23 mouse cellular contexts compared by ENCODE assay signal in genomic region chr17:11187356-11187755, GRCm38 (mm10).
"Had no signal": no experiment of that assay in that cellular context is flagged by ENCODE, and none has a peak within 500 bp of the region (broad histone marks: within the 10 kb centered on the region; RNA-seq: fewer than 3 reads in every experiment).

No protein-coding gene starts in this region.

- H3K4me3 ChIP-seq: gastrocnemius, adult 2 months; heart, adult 2 months; heart, embryonic 13.5 days; heart, embryonic 15.5 days; hindbrain, embryonic 10.5 days; hindbrain, embryonic 12.5 days; intestine, embryonic 15.5 days; layer of hippocampus, adult 2 months; left cerebral cortex, adult 2 months; limb, embryonic 10.5 days; limb, embryonic 12.5 days; liver, embryonic 13.5 days; liver, embryonic 15.5 days had no signal

- DNase-seq: gastrocnemius, adult 2 months; gastrocnemius, postnatal 10 days; gastrocnemius, postnatal 25 days; heart, adult 2 months; heart, postnatal 14 days; heart, postnatal 4 days; kidney, adult 8-10 months; kidney, postnatal 4 days; liver; liver, embryonic 13.5 days; liver, postnatal 0 days had no signal

- H3K4me1 ChIP-seq: heart, embryonic 13.5 days; heart, embryonic 15.5 days; hindbrain, embryonic 10.5 days; hindbrain, embryonic 12.5 days; intestine, embryonic 15.5 days; limb, embryonic 10.5 days; limb, embryonic 12.5 days; liver, embryonic 13.5 days; liver, embryonic 15.5 days had no signal

- H3K27me3 ChIP-seq: heart, embryonic 13.5 days; heart, embryonic 15.5 days; hindbrain, embryonic 12.5 days; intestine, embryonic 15.5 days; limb, embryonic 12.5 days; liver, embryonic 13.5 days; liver, embryonic 15.5 days had no signal

- H3K27ac ChIP-seq: gastrocnemius, adult 2 months; heart, adult 2 months; heart, embryonic 13.5 days; heart, embryonic 15.5 days; hindbrain, embryonic 10.5 days; hindbrain, embryonic 12.5 days; hindbrain, embryonic 14.5 days; intestine, embryonic 15.5 days; kidney, postnatal 0 days; layer of hippocampus, adult 2 months; left cerebral cortex, adult 2 months; limb, embryonic 10.5 days; limb, embryonic 12.5 days; liver, embryonic 13.5 days; liver, embryonic 15.5 days had no signal

- H3K36me3 ChIP-seq: heart, embryonic 13.5 days; heart, embryonic 15.5 days; hindbrain, embryonic 10.5 days; hindbrain, embryonic 12.5 days; intestine, embryonic 15.5 days; limb, embryonic 10.5 days; limb, embryonic 12.5 days; liver, embryonic 13.5 days; liver, embryonic 15.5 days had no signal
